Mouse (Mus musculus) ES-E14 (cell line): ENCODE results near the gene Sh3pxd2a.

Experiments
- CHD2 ChIP-seq: IDR thresholded peaks from 2 replicates; pipeline ENCODE4 v1.6.1; 2014; ENCODE audit warnings: mild to moderate bottlenecking, low read depth, low read length, inconsistent platforms
- HCFC1 ChIP-seq: IDR thresholded peaks from 2 replicates; pipeline ENCODE4 v1.6.1; 2012; ENCODE audit warnings: low read length, inconsistent platforms, borderline replicate concordance; ENCODE audit not compliant: insufficient read depth
- MAFK ChIP-seq: IDR thresholded peaks from 2 replicates; pipeline ENCODE4 v1.6.1; 2014; ENCODE audit warnings: mild to moderate bottlenecking, low read depth, low read length, inconsistent platforms; ENCODE audit not compliant: insufficient read depth
- ZC3H11A ChIP-seq: IDR thresholded peaks from 2 replicates; pipeline ENCODE4 v1.6.1; 2012; ENCODE audit warnings: low read depth, mild to moderate bottlenecking, inconsistent platforms, low read length, borderline replicate concordance
- ZNF384 ChIP-seq: IDR thresholded peaks from 2 replicates; pipeline ENCODE4 v1.6.1; 2012; ENCODE audit warnings: low read depth, low read length, inconsistent platforms

DNA sequence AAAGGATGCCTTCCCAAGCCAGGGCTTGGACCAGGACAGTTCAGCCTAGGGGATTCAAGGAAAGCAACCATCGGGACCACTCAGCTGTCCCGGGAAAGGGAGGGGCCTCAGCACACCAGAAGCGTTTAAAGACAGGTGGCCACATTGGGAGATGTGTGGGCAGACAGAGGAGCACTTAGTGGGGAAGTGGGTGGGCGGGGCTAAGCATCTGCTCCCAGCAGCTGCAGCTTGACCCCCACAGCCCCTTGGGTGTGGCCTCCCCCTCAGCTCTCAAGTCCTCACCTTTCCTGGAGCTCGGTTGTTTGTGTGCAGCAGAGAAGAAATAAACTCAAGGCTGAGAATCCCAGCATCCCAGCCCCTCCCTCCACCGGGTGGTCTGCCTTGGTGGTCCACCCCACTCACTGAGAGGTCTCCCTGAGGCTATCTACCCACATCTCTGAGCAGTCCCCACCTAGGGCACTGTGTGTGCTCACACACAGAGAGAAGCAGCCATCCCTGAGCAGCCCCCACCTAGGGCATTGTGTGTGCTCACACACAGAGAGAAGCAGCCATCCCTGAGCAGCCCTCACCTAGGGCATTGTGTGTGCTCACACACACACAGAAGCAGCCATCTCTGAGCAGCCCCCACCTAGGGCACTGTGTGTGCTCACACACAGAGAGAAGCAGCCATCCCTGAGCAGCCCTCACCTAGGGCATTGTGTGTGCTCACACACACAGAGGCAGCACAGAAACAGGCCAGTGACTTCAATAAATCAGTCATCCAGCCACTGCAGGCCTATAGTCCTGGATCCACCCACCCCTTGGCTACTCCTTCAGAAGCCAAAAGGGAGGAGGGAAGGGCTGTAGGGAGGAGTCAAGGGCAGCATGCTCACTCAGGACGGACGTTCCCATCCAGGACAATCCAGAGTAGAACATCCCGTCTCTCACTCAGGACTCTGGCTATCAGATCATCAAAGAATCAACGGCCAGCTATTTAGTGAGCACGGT, 136.0 kb downstream of the Sh3pxd2a start:
- TF ChIP-seq MAFK (no peak), CHD2 (no peak), ZNF384 (no peak), ZC3H11A (no peak), HCFC1 (peak; percentile 29; the same call in 1 of the 2 replicates)
